Mouse (Mus musculus) liver, postnatal 0 days (tissue): ENCODE results near the gene Aox1. TPM values are rescaled to one million over a fixed set of nuclear protein-coding genes. Genes with fewer than 3 reads are reported as not detected.

Experiments used
- ATAC-seq: fragments of 200-750 bp; cut with Nextera tagmentation; 2 replicates; pipeline ENCODE4 v1.8.0; 2017; ENCODE audit warnings: mild to moderate bottlenecking, moderate library complexity
- DNase-seq: peaks from one replicate; pipeline ENCODE4 v3.0.0-alpha.2; 2016
- H3K27ac ChIP-seq: fragments of 300-500 bp; sonication (generic); 2 replicates; pipeline ENCODE4 v1.5.1; 2014; ENCODE audit warnings: antibody characterized with exemption, moderate library complexity, mild to moderate bottlenecking, low read depth
- H3K27me3 ChIP-seq: fragments of 300-500 bp; sonication (generic); 2 replicates; pipeline ENCODE4 v1.6.1; 2014; ENCODE audit warnings: low read length, control low read depth, mixed read lengths; ENCODE audit not compliant: insufficient read depth
- H3K36me3 ChIP-seq: fragments of 300-500 bp; sonication (generic); replicated peaks from 2 replicates; pipeline ENCODE4 v1.6.1; 2014; ENCODE audit warnings: mild to moderate bottlenecking, control low read depth, low read length, moderate library complexity, mixed read lengths; ENCODE audit not compliant: insufficient read depth
- H3K4me1 ChIP-seq: fragments of 300-500 bp; sonication (generic); 2 replicates; pipeline ENCODE4 v1.6.1; 2014; ENCODE audit warnings: antibody characterized with exemption, mild to moderate bottlenecking, control low read depth; ENCODE audit not compliant: insufficient read depth
- H3K4me2 ChIP-seq: fragments of 300-500 bp; sonication (generic); 2 replicates; pipeline ENCODE4 v1.6.1; 2014; ENCODE audit warnings: low read depth, mild to moderate bottlenecking, low read length, moderate library complexity, mixed read lengths
- H3K4me3 ChIP-seq: fragments of 300-500 bp; sonication (generic); 2 replicates; pipeline ENCODE4 v1.5.1; 2014; ENCODE audit warnings: low read depth, low read length
- H3K9ac ChIP-seq: fragments of 300-500 bp; sonication (generic); replicated peaks from 2 replicates; pipeline ENCODE4 v1.6.1; 2014; ENCODE audit warnings: mild to moderate bottlenecking, moderate library complexity
- H3K9me3 ChIP-seq: fragments of 300-500 bp; sonication (generic); 2 replicates; pipeline ENCODE4 v1.6.1; 2016; ENCODE audit warnings: mild to moderate bottlenecking, control low read depth, low read length, mixed read lengths
- CTCF ChIP-seq: sonication (generic); IDR thresholded peaks from 2 replicates; pipeline ENCODE4 v1.5.1; 2016; ENCODE audit warnings: antibody characterized with exemption, low read depth
- EP300 ChIP-seq: IDR thresholded peaks from 2 replicates; pipeline ENCODE4 v1.6.1; 2016; ENCODE audit warnings: antibody characterized with exemption, low read depth, mild to moderate bottlenecking
- WGBS: fragments of 180-500 bp; shearing (Covaris S2); extraction: QIAGEN DNeasy Blood & Tissue Kit; methylation state at CpG from one replicate; pipeline ENCODE4 v1.1.7; 2014; ENCODE audit not compliant: insufficient replicate concordance; 5-methylcytosine and 5-hydroxymethylcytosine counted together
- polyA plus RNA-seq: library from polyadenylated mRNA; unstranded; fragments of >200 nt; fragmentation: Nextera tagmentation; extraction: Ambion mirVana; gene quantifications from 2 replicates; pipeline ENCODE4 v1.2.1, GENCODE M21; 2015

Gene Aox1
- polyA plus RNA-seq, 1 experiment from 2014 or later = 0.42 TPM

DNA sequence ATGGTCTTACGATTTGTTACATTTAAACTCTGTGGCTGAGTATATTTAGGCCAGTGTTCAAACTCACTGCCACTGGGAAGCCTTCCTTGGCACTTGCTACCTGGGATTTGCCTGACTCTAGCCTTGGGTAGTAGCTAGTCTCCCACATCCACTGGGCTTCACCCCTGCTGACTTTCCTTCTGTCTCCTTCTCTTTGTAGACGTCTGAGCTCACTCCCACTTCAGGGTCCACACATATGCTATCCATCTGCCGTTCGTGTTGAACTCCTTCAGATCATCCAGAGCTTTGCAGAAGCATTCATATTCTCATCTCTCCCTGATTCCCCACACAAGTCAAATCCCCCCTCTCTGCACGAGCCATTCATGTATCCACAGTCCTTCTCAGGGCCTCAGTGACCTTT, 15.8 kb downstream of the Aox1 start:
- H3K36me3 ChIP-seq = no peaks in the 10 kb centered on the region
- 61% methylated on average over 5 of the region's 5 CpGs for WGBS

DNA sequence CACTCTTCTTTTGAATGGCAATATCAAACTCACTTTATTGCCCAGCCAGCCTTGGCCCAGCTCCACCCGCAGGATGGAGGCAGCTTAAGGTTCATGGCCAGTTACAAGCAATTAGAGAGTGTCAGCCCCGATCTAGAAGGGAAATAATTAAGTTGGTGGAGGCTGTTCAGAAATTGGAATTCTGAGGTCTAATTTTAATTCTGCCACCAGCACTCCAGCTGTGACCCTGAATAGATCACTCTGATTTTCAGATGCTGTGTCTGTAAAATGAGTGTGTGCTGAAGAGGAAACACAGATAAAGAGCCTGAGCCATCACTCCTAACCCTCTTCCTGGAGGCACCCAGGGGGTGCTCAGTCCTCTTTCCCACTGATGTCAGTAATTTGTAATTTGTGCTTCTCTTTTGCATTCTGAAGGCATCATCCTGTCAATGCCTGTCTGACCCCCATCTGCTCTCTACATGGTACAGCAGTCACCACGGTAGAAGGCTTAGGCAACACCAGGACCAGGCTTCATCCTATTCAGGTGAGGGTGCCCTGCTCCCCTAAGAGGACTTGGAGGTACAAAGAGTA, 17.1 kb downstream of the Aox1 start:
- Histone ChIP-seq H3K4me3 (no peak overlapping the region), H3K9me3 (no peaks in the 10 kb centered on the region), H3K9ac (no peak overlapping the region), H3K4me2 (no peak overlapping the region), H3K36me3 (no peaks in the 10 kb centered on the region), H3K27ac (no peak overlapping the region), H3K4me1 (no peaks in the 10 kb centered on the region), H3K27me3 (no peaks in the 10 kb centered on the region)
- DNase-seq (no peak), ATAC-seq (no peak)
- TF ChIP-seq EP300 (no peak), CTCF (no peak)
- WGBS = 80% methylated on average over 3 of the region's 3 CpGs

More for the DNA sequence above, 15.8 kb downstream of the Aox1 start:
- Histone ChIP-seq H3K4me3 (no peak overlapping the region), H3K4me2 (no peak overlapping the region), H3K9me3 (no peaks in the 10 kb centered on the region), H3K9ac (no peak overlapping the region), H3K4me1 (no peaks in the 10 kb centered on the region), H3K27me3 (no peaks in the 10 kb centered on the region), H3K27ac (no peak overlapping the region)
- no peak for ATAC-seq
- DNase-seq = no peak
- TF ChIP-seq CTCF (no peak), EP300 (no peak)

- TF ChIP-seq EP300 (no peak), CTCF (no peak)
- 79% methylated on average over 5 of the region's 5 CpGs for WGBS
- H3K27me3 ChIP-seq = no peaks in the 10 kb centered on the region
- no peak overlapping the region for H3K4me2 ChIP-seq
- H3K9ac ChIP-seq = no peak overlapping the region
- DNase-seq = no peak
- no peak for ATAC-seq
- no peaks in the 10 kb centered on the region for H3K4me1 ChIP-seq
- H3K9me3 ChIP-seq = no peaks in the 10 kb centered on the region
- no peak overlapping the region for H3K27ac ChIP-seq
- H3K36me3 ChIP-seq = no peaks in the 10 kb centered on the region
- no peak overlapping the region for H3K4me3 ChIP-seq
Measured at GRCm38 (mm10) chr1:58049126-58049525, 19.4 kb downstream of the Aox1 start.

- Histone ChIP-seq H3K27me3 (no peaks in the 10 kb centered on the region), H3K4me3 (no peak overlapping the region), H3K9ac (no peak overlapping the region), H3K4me1 (no peaks in the 10 kb centered on the region), H3K4me2 (no peak overlapping the region), H3K27ac (no peak overlapping the region), H3K9me3 (no peaks in the 10 kb centered on the region), H3K36me3 (no peaks in the 10 kb centered on the region)
- no peak for DNase-seq
- TF ChIP-seq CTCF (no peak), EP300 (no peak)
- no peak for ATAC-seq
- WGBS = 83% methylated on average over 11 of the region's 11 CpGs
Measured at GRCm38 (mm10) chr1:58055598-58055997, 25.9 kb downstream of the Aox1 start.

- H3K9me3 ChIP-seq = no peaks in the 10 kb centered on the region
- H3K9ac ChIP-seq = no peak overlapping the region
- no peaks in the 10 kb centered on the region for H3K4me1 ChIP-seq
- DNase-seq (no peak), ATAC-seq (peak; percentile 92)
- H3K36me3 ChIP-seq = no peaks in the 10 kb centered on the region
- 66% methylated on average over 13 of the region's 13 CpGs for WGBS
- no peak overlapping the region for H3K4me3 ChIP-seq
- H3K4me2 ChIP-seq = peak overlapping the region; percentile 29
- no peaks in the 10 kb centered on the region for H3K27me3 ChIP-seq
- TF ChIP-seq CTCF (no peak), EP300 (no peak)
- peak overlapping the region; percentile 34; the same call in 1 of the 2 replicates for H3K27ac ChIP-seq
Measured at GRCm38 (mm10) chr1:58056074-58056807, 26.5 kb downstream of the Aox1 start.

- no peaks in the 10 kb centered on the region for H3K9me3 ChIP-seq
- no peak overlapping the region for H3K4me3 ChIP-seq
- 59% methylated on average over 11 of the region's 11 CpGs for WGBS
- no peaks in the 10 kb centered on the region for H3K27me3 ChIP-seq
- no peaks in the 10 kb centered on the region for H3K4me1 ChIP-seq
- no peaks in the 10 kb centered on the region for H3K36me3 ChIP-seq
- ATAC-seq (peak; percentile 81), DNase-seq (no peak)
- H3K4me2 ChIP-seq = peak overlapping the region; percentile 29; the same call in 1 of the 2 replicates
- no peak overlapping the region for H3K9ac ChIP-seq
- no peak overlapping the region for H3K27ac ChIP-seq
- TF ChIP-seq EP300 = no peak
- no peak for TF ChIP-seq CTCF
Measured at GRCm38 (mm10) chr1:58056939-58057338, 27.2 kb downstream of the Aox1 start.
